Mouse (Mus musculus): ENCODE measurements around the gene Vcan.
"Not testable (repeated sequence)": the region's sequence is repeated elsewhere in the genome, so short reads cannot be mapped to it uniquely, and the experiment has no call there.

The Vcan gene

GRCm38 (mm10) chr13:89741766-89742685 lies at the start of gene Vcan:
Gene Vcan (minus strand): TSS chr13:89742509.
- no peak for DNase-seq (ENCODE audit: low spot score)

DNA sequence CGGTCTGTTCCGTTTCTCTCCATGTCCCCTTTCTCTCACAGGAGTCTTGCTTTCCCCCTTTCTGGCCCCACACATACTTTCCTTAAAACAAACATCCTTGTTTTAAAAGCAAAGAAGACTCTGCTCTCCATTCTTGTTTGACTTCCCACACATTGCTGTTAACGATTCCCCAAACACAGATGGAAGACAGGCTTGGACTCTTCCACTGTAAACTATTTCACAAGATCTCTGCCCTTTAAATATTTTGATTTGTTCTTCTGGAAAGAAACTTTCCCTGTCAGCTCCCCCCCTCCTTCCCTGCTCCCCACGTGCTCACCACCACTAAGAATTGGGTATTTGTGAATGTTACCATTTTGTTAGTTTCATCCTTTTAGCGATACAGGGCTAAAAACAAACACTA lies 49.2 kb upstream of the Vcan start:
- DNase-seq (ENCODE audit: low spot score), result no peak

GRCm38 (mm10) chr13:89782886-89783285 lies 40.6 kb upstream of the Vcan start:
- no peak for DNase-seq (ENCODE audit: low spot score)

DNA sequence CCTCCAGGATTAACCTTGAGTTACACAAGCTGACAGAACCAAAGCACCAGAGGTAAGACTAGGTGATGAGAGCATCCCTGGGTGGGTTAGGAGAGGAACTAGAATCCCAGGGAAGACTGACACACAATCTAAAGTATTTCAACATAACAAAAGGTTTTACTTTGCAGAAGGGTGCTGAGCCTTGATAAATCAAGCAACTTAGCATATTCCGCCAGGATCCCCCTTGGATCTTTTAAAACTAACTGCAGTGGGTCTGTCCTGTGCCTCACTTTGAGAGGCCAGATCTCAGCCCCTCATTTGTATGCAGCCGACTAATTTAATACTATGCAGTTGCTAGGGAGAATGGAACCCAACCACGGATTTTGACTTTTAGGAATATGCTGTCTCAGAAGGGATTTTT lies 38.0 kb upstream of the Vcan start:
- no peak for DNase-seq (ENCODE audit: low spot score)

DNA sequence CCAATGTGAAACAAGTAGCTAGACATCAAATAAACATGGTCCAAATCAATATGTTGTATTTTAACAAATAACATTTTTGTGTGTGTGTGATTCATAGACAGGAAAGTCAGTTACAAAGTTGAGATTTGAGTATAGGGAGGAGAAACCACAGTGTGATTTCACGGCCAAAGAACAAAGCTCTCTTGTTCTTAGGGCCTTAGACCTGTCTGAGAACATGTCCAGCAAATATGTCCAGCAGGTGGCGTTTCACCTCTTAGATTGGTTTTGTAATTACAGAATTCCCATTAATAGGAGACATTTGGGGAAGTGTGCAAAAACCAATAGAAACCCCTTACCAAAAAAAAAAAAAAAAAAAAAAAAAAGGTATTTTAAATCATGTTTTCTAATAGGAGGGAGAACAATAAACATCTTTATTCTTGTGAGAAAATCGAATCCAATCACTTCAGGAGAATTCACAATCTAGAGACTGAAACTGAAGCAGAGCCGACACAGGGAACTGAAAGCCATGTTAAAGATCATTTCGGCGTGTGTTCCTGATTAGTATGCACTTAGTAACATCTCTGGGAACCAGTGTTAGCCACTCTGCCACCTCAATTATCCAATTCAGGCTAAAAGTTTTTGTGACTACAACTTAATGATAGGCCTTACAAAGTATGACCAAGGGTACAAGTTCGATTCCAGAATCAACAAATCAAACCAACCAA lies 37.1 kb upstream of the Vcan start:
- no peak for DNase-seq (ENCODE audit: low spot score)

DNA sequence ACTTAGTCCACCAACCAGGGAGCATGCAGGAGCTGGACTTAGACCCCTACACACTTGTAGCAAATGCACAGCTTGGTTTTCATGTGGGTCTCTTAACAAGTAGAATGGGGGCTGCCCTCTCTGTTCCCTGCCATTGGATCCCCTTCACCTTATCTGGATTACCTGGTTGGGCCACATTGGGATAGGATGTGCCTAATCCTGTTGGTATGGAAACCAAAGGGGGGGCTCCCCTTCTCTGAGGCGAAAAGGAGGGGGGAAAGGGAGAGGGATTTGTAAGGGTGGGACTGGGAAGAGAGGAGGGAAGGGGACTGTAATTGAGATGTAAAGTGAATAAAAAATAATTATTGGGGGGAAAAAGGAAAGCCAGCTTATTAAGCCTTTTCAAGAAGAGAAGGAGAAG lies 35.5 kb upstream of the Vcan start:
- no peak for DNase-seq (ENCODE audit: low spot score)

- no peak for DNase-seq (ENCODE audit: low spot score)
Observed at GRCm38 (mm10) chr13:89777146-89777545, 34.8 kb upstream of the Vcan start.

- DNase-seq (ENCODE audit: low spot score), result no peak
Observed at GRCm38 (mm10) chr13:89766551-89766950, 24.2 kb upstream of the Vcan start.

DNA sequence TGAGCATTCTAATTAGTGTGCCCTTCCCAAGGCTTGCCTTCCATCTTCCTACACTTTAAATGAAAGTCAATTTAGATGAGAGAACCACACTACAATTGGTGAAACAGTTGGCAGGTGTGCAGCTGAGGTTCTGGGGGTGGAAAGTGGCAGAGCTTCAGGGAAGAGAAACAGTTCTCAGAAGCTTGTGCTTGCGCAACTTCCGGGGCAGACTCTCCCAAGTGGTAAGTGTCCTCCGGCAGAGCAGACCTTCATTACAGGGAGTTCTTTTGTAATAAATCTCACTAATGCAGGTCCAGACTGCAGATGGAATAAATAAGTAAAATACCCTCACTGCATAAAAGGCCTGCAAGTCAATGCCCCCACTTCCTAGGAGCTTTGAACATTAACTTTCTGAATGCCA lies 23.7 kb upstream of the Vcan start:
- DNase-seq (ENCODE audit: low spot score), result no peak

DNA sequence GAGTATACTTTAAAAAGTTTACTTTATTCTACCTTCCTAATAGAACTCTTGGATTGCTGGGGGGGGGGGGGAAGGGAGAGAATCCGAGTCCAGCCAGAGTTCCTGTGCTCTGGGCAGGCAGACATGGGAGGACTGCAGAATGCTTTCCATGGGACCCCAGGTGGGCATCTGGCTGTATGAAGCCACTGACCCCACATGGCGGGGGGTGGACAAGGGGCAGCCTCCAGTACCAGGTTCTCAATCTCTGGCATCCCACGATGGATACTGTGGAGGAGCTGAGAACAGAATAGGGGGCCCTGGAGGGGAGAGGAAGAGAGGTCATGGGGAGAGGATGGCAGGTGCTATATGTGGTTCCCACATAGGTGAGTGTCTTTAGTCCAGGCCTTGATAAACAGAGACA lies 20.0 kb upstream of the Vcan start:
- no peak for DNase-seq (ENCODE audit: low spot score)

GRCm38 (mm10) chr13:89756347-89756746 lies 14.0 kb upstream of the Vcan start:
- DNase-seq (ENCODE audit: low spot score), result no peak

DNA sequence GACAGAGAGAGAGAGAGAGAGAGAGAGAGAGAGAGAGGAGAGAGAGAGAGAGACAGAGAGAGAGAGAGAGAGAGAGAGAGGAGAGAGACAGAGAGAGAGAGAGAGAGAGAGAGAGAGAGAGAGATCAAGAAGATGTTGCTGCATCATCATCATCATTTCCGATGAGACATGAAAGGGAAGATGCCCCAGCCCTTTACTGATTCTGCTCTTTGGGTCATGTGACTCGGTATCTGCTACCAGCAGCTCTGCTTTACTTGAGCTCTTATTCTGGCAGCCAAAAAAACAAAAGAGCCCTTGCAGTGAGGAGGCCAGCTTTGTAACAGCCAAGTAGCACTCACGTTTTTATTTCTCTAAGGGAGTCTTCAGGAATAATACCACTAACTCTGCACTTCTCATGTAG lies 8.3 kb upstream of the Vcan start:
- not testable (repeated sequence) for DNase-seq (ENCODE audit: low spot score)

- DNase-seq (ENCODE audit: low spot score), result no peak
Observed at GRCm38 (mm10) chr13:89743201-89743600, 892 bp upstream of the Vcan start.

- no peak for DNase-seq (ENCODE audit: low spot score)
Observed at GRCm38 (mm10) chr13:89742686-89743200, 434 bp upstream of the Vcan start.

DNA sequence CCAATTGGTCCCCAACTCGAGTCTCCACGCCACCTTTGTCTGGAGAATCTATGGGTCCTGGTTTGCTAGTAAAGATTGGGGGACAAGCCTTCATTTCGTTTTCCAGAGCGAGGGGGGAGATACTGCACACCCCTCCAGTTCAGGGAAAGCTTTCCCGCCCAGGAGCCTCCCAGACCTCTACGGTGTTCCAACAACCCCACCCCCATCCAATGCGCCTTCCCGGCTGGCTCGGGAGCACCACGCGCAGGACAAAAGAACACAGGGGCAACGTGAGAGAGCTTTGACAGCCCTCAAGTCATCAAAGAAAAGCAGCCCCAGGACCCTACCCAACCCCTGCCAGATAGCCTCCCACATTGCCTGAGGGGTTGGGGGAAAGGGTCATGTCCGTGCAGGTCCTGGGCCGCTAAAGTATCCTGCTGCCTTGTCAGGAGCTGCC lies 1.2 kb downstream of the Vcan start:
- DNase-seq (ENCODE audit: low spot score), result no peak

GRCm38 (mm10) chr13:89740243-89741115 lies 1.8 kb downstream of the Vcan start:
- DNase-seq (ENCODE audit: low spot score), result no peak

GRCm38 (mm10) chr13:89739696-89740242 lies 2.5 kb downstream of the Vcan start:
- DNase-seq (ENCODE audit: low spot score), result no peak

DNA sequence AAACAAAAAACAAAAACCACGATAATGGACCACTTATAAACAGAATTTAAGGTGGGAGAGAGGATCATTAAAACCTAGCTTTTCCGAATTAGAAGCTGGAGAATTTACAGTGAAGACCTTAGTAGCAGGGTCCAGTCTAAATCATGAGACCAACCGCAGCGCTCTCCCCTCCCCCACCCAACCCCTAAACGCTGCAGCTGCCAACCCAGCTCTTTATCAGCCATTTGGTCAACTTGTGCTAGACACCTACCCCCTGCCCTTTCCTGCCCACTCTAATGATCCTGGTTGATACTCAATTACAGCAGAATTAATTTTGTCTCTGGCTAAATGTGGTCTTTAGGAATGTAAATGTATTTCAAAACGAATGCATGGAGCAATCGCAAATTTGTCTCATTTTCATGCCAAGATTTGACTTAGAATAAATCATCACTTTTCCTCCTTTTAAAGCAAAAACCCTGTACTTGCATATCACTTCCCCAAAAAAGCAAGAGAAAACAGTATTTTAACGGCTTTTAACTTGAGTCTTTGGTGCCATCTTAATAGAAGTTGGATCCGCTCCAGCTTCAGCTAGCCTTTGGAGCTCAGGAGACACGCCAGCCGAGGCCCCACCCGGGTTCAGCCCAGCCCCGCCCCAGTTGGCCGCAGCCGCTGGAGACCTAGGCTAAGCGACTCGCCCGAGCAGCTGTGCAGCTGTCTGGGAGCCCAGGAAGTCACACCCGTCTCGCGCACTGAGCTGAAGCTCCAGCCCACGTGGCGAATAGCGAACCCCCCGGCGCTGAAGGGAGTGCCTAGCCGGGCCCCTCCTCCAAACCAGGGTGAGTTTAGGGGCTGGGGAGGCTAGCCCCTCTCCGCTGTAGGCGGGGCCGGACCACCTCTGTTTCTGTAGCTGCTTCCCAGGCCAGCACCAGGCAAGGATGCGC lies 3.3 kb downstream of the Vcan start:
- DNase-seq (ENCODE audit: low spot score), result peak; percentile 36

- DNase-seq (ENCODE audit: low spot score), result no peak
Observed at GRCm38 (mm10) chr13:89738275-89738674, 4.0 kb downstream of the Vcan start.

GRCm38 (mm10) chr13:89735111-89735510 lies 7.2 kb downstream of the Vcan start:
- DNase-seq (ENCODE audit: low spot score), result no peak

GRCm38 (mm10) chr13:89726492-89726891 lies 15.8 kb downstream of the Vcan start:
- DNase-seq (ENCODE audit: low spot score), result no peak

All from urinary bladder, postnatal 10 days (tissue).